Mouse (Mus musculus): Measurements from ENCODE around the gene Gabbr2.

Gene Gabbr2

DNA sequence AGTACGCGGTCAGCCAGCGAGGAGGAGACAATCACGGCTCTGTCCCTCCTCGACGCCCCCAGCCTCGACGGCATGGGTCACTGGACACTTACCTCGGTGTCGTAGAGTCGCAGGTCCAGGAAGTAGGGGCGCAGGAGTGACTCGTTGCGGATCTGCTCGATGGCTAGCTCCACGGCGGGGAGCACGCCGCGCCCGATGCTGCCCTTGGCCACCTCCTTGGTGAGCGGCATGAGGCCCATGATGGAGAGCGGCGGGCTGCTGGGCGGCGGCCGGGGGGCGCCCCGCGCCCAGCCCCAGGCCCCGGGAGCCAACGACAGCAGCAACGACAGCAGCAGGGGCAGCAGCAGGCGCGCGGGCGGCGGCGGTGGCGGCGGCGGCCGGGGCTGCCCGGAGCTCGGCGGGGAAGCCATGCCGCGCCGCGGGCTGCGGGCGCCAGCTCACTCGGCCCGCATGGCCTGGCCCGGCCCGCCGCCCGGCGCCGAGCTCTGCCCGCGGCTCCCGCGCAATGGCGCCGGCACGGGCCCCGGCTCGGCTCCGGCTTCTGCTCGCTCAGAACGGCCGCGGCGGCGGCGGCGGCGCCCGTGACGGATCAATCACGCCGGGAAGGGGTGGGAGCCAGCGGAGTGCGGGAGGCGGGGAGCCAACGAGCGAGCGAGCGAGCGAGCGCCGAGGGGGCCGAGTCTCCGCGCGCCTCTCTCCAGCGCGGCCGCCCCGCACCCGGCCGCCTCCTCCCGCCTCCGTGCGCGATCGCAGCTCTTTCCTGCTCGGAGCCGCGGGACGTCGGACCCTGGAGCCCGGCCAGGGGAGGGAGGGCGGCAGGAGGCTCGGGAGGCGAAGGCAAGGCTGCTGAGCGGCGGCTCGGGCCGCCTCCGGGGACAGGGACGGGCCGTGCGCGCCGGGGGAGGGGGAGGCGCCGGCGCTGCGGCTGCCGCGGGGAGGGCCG, at the start of gene Gabbr2:
TSS of gene Gabbr2 (minus strand) at position 858 of the 943 bp plus-strand sequence.
- peak; percentile 49 for DNase-seq

DNA sequence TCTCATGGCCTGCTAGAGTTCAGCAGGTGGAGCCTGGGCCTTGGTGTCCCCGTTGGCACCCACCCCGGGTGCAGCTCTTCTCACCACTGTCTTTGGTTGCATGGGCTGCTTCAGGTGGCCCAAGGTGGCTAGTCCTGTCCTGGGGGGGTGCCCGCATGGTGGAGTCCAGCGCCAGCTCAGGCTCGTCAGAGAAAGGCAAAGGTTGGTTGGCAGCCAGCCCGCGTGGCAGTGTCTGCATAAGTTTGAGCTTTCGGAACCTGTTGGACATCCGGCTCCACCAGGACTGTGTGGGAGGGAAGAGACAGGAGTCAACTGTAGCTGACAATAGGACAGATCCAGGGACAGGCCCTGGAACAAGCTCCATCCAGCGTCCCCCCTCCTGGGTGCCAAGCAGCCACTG, 47.9 kb upstream of the Gabbr2 start:
- no peak for DNase-seq

DNA sequence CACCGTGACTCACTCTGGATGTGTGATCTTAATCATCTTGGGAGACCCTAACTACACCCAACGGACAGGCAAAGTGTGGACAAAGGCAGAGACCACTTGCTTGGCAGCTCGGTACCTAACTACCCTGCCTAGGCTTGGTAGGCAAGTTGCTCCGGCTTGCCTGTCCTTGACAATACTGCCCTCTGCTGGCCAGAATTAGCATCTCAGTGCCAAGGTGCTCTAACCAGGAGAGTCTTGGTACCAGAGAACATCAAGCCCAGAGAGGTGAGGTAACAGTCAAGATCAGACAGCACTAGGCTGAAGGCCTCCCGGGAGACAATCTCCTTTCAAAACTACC, 45.6 kb upstream of the Gabbr2 start:
- DNase-seq = peak; percentile 92

DNA sequence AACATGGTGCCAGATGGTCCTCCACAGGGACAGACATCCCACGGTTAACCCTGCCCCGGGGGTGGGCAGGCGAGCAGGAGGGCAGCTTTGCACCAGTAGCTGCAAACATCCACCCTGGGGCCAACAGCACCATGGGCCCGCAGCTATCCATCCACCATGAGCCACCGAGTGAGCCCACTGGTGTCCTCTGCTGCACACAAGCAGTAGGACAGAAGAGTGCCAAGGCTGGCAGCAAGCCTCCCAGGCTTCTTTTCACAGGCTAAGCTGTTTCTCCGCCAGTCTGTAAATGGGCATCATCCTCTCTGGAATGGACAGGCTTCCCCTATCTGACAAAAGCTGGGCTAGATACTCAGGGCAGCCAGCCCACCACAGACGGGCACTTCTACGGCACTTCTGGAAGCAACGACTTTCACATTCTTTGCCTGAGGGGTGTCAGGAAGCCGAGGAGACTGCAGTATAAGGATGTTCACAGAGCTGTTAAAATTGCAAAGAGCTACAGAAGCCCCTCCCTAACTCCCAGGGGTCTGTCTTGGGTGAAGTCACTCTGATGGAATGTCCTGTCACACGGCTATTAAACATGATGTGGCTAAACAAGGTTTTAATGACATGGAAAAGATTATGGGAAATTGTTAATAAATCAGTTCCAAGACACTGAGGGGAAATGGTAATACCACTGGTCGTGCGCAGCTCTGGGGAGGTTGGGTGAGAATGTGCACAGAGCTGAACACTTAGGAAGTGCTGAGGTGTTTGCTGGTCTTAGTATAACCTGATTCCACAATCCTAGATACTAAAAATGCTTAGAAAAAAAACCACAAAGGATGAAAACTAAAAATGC, 45.0 kb upstream of the Gabbr2 start:
- no peak for DNase-seq

DNA sequence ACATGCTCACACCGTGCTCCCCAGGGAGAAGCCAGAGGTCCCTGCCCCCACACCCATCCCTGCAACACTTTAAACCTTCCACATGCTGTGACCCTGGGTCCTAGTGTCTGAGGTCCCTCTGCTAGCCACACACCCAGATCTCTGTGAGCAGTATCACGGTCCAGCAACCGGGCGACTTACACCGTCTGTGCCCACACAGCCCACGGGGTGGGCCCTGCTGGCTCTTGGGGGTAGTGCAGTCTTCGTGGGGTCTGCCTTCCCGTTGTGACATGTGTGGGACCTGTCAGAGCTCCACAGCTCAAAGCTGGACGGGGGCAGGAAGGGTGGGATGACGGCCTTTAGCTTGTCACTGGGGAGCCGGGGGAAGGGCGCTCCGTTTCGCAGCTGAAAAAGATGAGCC, 43.9 kb upstream of the Gabbr2 start:
- DNase-seq = no peak

DNA sequence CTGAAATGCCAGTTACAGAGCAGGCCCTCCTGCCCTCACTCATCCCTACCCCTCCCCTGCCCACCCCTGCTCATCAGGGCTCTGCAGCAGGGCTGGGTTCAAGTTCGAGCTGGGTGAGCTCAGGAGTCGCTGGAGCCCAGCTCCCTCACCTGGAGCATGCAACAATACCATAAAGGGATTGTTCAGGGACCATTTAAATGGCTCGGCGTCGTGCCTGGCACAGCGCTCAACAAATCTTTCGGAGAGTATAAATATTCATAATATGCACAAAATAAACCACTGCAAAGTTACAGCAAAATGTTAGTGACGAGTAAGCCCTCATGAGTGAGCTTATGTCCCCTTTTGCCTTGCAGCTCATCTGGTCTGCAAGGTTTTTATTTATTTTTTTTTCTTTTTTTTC, 40.5 kb upstream of the Gabbr2 start:
- DNase-seq = no peak

DNA sequence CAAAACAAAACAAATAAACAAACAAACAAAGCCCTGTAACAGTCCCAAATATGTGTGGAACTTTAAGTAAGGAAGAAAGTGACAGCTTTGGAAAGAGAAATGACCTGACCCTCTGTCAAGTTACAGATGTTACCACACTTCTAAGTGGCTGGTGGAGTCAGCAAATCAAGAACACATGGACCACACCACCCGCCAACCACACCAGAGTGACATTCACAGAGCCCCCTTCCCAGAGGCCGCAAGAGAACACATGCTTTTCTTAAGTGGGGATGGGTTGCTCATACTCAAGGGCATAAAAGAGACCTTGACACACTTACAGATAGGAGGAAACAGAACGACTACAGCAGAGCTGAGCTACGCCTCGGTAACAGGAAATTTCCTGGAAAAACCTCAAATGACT, 37.1 kb upstream of the Gabbr2 start:
- no peak for DNase-seq

DNA sequence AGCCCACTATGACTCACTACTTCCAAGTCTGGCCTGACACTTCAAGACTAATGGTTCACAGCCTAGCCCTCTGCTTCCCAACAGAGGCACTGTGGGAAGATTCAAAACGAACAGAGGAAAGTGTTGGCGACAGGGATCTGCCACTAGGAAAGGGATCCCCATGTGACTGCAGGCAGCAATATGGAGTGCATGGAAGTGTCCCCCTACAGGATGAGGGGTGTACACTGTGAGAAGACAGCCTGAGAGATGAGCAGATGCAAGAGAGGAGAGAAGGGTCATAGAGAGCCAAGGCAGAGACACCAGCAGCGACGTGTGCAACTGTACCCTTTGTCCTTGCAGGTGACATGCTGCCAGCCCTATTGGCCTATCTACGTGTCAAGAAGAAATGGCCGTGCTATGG, 32.3 kb upstream of the Gabbr2 start:
- no peak for DNase-seq

DNA sequence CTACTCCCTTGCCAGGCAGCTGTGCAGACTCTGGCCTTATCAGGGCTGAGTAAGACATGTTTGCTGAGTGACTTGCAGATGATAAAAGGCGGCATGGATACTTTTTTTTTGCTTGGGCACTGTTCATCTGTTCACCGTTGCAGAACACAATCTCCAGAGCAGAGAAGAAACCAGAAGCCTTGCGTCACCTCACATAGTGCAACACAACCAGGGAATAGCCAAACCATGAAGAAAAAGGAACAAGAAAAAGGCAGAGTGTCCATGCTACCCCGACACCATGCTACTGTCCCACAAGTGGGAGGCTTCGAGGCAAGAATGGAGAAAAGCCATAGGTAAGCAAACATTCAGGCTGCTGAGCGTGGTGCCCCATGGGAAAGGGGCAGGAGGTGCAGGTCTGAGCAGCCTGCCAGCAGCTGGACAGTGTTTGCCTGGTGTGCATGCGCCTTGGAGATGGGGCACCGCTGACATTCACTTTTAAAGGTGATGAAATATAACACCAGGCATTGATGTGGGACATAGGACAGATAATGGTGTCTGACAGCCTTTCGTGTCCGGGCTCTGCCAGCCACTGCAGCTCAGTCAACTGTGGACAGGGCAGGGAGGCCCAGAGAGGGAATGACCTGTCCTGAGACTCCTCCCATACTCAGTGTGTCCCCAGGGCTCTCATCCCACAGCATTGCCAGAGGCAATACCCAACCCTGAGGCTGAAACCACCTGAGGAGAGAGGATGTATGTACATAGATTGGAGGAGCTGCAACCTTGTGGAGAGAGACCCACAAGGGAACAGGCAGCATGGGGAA, 31.3 kb upstream of the Gabbr2 start:
- DNase-seq = no peak

DNA sequence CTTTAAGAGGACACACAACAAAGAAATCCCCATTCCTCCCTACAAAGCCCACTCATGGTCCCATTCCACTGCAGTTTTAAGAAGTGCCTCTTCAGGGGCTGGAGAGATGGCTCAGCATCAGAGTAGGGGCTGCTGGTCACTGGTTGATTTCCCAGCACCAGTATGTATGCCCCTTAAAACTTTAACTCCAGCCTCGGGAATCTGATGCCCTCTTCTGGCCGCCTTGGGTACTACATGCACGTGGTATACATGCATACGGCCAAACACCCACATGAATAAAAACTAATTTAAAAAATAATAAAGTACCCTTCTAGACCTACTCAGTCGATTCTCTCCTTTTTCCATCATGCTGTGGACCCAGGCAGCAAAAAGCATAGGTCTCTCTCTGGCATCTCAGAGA, 28.9 kb upstream of the Gabbr2 start:
- DNase-seq = peak; percentile 92

DNA sequence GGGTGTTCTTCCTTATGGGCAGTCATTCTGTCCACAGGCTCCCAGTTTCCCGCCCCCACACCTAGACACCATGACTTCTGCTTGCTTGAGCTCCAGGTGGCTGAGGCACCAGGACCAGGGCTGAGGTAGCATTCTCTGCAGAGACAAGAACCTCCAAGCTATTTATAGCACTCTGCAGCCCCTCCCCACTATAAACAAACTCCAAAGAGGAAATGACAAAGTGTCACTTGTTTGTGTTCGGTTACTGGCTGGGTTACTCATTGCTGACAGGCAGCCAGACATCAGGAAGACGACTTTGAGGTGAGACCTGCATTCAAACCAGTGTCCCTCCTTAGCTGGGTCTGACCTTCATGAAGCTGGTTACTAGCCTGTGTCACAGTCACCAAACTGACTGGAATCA, 23.5 kb upstream of the Gabbr2 start:
- peak; percentile 51 for DNase-seq

DNA sequence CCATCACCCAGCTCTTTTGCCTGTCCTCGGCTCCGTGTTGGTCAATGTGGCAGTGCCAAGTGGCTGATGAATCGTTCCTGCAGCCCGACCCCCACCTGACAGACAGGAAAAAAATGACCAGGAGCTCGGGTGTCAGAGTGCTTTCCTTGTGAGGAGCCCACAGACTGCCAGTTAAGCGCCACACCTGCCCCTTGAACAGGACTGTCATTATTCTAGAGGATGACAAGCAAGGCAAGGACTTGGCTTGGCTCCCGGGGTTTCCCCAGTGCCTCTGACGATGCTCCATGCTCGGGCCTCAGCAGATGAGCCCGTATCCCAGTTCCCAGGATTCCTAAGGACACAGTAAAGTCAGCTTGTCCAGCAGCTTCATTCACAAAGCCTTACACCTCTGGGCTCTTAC, 20.8 kb upstream of the Gabbr2 start:
- no peak for DNase-seq

DNA sequence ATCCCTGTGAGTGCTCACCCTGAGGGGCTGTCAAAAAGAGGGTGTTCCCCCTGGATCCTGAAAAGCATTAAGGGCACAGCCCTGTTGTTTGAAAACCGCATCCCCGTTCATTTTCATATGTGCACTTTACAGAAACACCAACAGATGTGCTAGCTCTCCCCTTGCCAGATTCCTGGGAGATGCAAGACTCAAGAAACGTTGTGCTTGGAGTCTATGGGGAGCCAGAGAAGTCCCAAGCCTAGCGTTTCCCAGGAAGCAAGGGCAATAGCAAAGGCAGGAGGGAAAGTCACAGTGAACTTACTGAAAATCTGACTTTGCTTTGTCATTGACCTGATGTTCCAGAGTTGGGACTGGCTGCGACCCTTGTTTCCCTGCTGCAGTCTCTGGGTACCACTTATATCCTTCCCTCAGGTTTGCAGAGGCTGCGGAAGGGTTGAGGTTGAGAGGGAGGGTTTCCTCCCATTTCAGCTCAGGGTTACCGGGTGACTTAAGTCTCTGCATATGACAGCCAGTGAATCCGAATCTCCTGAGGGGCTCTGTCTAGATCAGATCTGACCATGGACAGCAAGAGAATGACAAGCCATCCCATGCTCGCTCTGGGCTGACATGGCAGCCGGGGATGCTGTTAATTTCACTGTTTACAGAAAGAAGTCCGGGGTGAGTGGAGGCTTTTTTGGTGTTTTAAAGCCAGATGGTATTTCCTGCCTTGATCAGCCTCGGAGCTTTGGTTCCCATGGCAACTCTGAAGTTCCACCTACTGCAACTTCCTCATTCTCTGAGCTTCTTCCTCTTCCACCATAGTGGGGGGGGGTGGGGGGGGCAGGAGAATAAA, 18.9 kb upstream of the Gabbr2 start:
- peak; percentile 70 for DNase-seq

DNA sequence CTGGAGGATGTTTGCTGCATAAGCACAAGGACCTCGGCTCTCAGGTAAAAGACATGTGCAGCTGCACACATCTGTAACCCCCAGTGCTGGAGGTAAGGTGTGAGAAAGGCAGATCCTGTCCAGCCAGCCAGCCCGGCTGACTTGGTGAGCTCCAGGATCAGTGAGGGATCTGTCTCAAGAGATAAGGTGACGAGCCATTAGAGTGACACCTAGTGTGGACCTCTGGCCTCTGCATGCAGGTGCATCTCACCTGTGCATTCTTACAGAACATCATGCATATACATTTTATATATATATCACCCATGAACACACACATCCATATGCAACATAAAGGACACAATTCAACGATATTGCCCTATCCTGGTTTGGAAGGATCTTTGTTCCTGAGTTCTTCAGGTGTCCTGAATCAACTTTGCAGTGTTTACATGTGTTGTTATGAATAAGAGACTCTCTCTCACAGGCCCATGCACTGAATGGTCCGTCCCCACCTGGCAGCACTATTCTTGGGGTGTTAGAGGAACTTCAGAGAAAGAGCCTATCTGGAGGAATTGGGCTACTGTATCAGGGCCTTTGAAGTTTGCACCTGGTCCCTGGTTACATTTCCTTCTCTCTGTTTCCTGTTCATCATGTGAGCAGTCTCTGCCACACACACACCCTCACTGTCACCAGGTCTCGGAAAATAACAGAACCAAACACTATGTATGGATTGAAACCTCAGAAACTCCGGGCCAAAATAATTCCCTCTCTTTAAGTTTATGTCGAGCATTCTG, 9.1 kb upstream of the Gabbr2 start:
- peak; percentile 54 for DNase-seq

DNA sequence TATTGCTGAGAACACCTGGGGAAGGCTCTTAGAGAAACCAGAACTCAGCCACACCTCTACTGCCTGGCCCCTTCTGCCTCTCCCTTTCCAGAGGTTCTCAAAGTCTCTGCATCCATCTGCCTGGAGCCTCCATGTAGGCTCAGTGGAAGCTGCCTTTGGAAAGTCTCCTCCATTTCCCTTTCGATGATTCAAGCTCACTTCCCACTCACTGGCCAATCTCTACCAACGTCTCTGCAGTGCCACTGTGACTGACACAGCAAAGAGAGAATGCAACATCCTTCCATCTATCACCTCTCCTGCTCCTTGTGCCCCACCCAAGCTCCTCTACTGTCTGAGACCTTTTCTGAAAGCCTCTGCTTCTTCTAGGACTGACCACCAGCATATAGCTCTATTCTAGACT, 6.3 kb upstream of the Gabbr2 start:
- no peak for DNase-seq

DNA sequence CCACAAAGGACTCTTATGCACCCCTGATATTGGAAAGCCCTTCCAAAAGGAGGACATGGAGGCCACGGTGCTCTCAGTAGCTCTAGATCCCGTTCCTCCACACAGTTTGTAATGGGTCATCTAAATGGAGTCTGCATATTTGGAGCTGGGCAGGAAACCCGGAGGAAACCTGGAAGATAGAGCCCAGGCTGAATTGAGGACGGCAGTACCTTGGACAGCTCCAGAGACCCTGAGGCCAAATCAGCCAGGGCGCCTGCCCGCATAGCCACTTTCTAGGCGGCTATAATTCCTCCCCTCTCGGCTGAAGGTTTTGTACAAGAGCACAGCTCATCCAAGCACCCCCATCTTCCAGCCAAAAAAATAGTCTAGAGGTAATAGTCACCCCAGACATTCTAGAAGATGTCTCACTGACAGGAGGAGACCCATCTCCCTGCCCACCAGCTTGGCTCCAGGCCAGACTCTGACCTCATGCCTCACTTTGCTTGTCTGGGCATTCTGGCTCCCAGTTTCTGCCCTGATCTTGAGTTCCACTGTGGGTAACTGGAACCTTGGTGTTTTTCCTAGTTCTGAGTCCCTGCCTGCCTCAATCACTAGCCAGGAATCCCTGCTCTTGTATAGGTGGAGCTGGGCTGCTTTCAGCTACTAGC, 1.3 kb upstream of the Gabbr2 start:
- DNase-seq = peak; percentile 75

DNA sequence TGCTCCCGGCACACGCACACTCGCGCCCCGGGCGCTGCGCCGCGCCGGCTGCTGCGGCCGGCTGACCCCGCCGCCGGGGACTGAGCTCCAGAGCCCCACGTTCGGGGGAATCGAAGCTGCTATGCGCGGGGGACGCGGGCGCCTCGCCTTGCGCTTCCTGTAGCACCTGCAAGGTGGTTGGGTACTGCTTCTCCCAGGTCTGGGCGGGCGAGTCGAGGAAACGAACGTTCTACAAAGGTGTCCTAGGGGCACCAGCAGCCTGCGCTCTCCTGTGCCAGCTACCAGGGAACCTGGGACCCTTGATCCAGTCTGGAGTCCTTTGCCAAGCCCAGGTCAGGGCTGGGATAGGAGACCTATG, 265 bp upstream of the Gabbr2 start:
- peak; percentile 63 for DNase-seq

DNA sequence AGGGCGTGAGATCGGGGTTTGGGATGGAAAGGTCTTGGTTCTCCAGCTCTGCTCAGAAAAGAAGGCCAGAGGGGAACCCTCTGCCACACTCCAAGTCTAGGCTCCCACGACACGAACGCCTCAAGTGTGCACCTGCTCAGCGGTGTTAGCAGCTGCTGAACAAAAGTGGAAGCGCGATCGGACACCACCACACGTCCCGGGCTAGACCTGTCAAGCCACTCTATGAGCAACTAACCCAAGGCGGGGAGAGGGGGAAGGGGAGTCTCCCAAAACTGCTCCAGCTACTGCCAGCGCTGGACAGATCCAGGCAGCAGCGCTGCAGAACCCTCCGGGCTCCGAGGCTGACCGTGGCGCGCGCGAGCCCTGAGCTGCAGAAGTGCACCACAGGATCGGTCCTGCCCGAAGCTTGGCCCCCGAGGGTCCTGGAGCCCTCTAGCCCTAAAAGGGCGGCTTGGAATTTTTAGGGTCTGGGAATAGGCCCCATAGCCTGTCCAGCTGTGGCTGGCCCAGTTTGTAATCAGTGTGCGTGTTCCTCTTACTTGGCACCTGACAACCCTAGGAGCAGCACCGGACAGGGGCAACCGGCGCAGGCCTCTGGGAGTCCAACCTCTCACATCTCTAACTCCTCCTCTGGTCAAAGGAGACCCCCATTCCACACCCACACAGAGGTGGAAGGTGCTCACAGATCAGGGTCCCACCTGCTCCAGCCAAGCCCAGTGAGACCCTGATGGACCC, 1.2 kb downstream of the Gabbr2 start:
- peak; percentile 33 for DNase-seq

DNA sequence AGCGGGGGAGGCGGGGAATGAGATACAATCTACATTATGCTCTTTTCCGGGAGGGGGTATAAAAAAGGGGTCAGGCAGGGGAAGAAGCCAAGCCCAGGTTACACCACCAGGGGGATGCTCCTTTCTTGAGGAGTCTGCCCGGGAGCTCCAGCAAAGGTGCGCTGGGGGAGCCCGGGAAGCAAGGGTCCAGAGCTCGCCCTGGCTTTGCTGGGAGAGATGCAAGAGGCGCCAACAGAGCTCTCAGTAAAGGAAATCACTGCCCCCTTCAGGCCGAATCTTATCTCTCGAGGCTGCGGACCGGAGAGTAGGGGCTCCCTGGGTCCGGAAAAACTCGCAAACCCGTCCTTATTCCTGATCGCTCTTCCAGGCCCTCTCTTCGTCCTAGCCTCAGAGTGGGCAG, 1.8 kb downstream of the Gabbr2 start:
- peak; percentile 69 for DNase-seq

DNA sequence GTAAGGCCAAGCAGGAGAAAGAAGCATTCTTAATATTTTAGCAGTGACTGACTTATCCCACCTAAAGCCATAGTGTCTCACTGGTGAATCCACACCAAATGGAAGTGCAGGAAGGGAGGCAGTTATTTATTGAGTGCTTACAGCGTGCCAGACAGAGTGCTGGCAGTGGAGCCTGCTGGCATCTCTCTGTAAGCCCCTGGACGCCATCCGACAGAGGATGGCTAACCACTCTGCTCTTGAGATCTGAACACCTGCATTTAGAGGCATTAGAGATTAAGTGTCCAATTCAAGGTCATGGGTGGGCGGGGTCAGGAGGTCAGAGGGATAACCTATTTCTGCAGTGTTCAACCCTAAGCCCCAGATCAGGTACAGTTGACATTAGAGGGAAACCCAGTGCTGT, 2.8 kb downstream of the Gabbr2 start:
- no peak for DNase-seq
